Mouse (Mus musculus): Measurements from ENCODE around the gene Gm12886. TPM values are rescaled to one million over a fixed set of nuclear protein-coding genes. Genes with fewer than 3 reads are reported as not detected.

The Gm12886 gene
- polyA plus RNA-seq (2014; fragmentation: Nextera tagmentation; extraction: Ambion mirVana), result not detected in 2 replicates

DNA sequence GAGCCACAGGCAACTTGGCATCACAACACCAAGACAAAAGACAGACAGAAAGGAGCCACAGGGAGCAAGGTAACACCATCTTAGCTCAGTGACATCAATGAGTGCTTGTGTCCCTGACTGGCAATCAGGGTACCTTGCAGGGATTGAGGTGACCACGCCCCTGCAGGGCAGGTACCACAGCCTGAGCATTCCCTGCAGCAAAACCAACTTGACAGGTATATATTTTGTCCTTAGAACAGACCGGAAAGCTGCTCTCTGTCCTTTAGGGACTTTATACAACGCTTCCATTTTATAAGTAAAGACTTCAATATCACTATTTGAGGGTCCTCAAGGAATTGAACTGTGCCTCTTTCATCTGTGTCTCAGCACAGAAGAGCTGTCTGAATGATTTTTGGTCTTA, at the start of gene Gm12886:
Gene Gm12886, minus strand, starts transcription at position 101 of the 400 bp plus-strand sequence.
- no peaks in the 10 kb centered on the region for H3K36me3 ChIP-seq (ENCODE audit: control insufficient read depth, insufficient read depth, low read length)
- no peak within 1 kb of the TSS for H3K4me3 ChIP-seq (ENCODE audit: low read depth, low read length)
- H3K4me1 ChIP-seq (replicated peaks; ENCODE audit: control insufficient read depth, insufficient read depth, low read length), result no peaks in the 10 kb centered on the region
- no peak within 1 kb of the TSS for H3K27ac ChIP-seq (ENCODE audit: low read depth, low read length)
- H3K9me3 ChIP-seq (ENCODE audit: control insufficient read depth, low read length), result peaks cover 6% of the 10 kb centered on the region; the same call in 1 of the 2 replicates
- no peak within 1 kb of the TSS for H3K4me2 ChIP-seq (ENCODE audit: low read depth, low read length, severe bottlenecking)
- H3K27me3 ChIP-seq (ENCODE audit: control insufficient read depth, insufficient read depth, low read length), result no peaks in the 10 kb centered on the region
- 64% methylated on average over 3 of the region's 3 CpGs for WGBS
- H3K9ac ChIP-seq (ENCODE audit: low read length), result no peak within 1 kb of the TSS
- no peak for ATAC-seq (replicated peaks; ENCODE audit: low FRiP score)
- no peak for DNase-seq (ENCODE audit: low spot score)

Other genes starting within 250 kb of the Gm12886 start
- gene Rlf, start 208.0 kb downstream of the Gm12886 start, polyA plus RNA-seq (2014; fragmentation: Nextera tagmentation; extraction: Ambion mirVana), result 24.3 and 29.6 TPM in 2 replicates
- not detected in 2 replicates for gene Gm12888, start 98.2 kb downstream of the Gm12886 start, polyA plus RNA-seq (2014; fragmentation: Nextera tagmentation; extraction: Ambion mirVana)
- gene Gm12887, start 199.0 kb upstream of the Gm12886 start, polyA plus RNA-seq (2014; fragmentation: Nextera tagmentation; extraction: Ambion mirVana), result not detected in 2 replicates

Data from forebrain, embryonic 11.5 days (tissue).